Comparison of ENCODE assay signal across 23 mouse cellular contexts in the genomic region with DNA sequence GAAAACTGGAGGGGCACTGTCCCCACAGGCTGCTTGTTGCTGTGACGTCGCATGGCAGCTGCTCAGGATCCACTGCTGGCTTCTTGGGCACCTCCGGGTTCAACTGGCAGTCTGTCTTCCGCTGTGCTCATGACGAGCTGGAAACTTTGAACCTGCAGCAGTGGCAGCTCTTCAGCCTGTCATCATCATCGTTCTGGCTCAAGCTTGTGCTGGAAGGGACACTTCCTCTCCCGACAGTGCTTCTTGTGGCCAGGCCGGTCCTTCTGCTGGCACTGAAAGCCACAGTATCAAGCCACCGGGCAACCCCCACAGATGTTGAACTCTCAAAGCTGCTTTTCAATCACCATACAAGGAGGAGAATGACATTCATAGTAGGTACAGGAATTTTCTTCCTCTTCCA.
"Had no signal": no experiment of that assay in that cellular context is flagged by ENCODE, and none has a peak within 500 bp of the region (broad histone marks: within the 10 kb centered on the region; RNA-seq: fewer than 3 reads in every experiment).

No protein-coding gene starts in this region.

- H3K4me3 ChIP-seq: kidney, embryonic 15.5 days; limb, embryonic 10.5 days; limb, embryonic 13.5 days; liver, embryonic 12.5 days; liver, embryonic 15.5 days; lung, embryonic 15.5 days; neural tube, embryonic 12.5 days; neural tube, embryonic 15.5 days had no signal

- H3K36me3 ChIP-seq: kidney, embryonic 15.5 days; limb, embryonic 10.5 days; limb, embryonic 13.5 days; lung, embryonic 15.5 days; neural tube, embryonic 12.5 days; neural tube, embryonic 15.5 days had no signal

- H3K27ac ChIP-seq: kidney, embryonic 15.5 days; limb, embryonic 10.5 days; limb, embryonic 13.5 days; liver, embryonic 12.5 days; liver, embryonic 15.5 days; lung, embryonic 15.5 days; neural tube, embryonic 12.5 days; neural tube, embryonic 15.5 days; stomach, postnatal 0 days had no signal

- DNase-seq: kidney, adult 8-10 months; kidney, postnatal 10 days; kidney, postnatal 36 days; liver; lung, adult 18-20 months; lung, postnatal 10 days; lung, postnatal 36 days; midbrain, embryonic 14.5 days; right cerebral cortex, adult 18-20 months; right cerebral cortex, postnatal 14 days; right cerebral cortex, postnatal 4 days; thymus, adult 18-20 months; thymus, postnatal 36 days had no signal

- ATAC-seq: intestine, postnatal 0 days; liver, embryonic 12.5 days had no signal

- H3K27me3 ChIP-seq: kidney, embryonic 15.5 days; limb, embryonic 13.5 days; liver, embryonic 12.5 days; liver, embryonic 15.5 days; lung, embryonic 15.5 days; neural tube, embryonic 12.5 days; neural tube, embryonic 15.5 days had no signal
